Mouse (Mus musculus): ENCODE results near the gene Jam2.

Jam2 gene

GRCm38 (mm10) chr16:84783279-84783678, 9.4 kb downstream of the Jam2 start:
- DNase-seq = no peak

GRCm38 (mm10) chr16:84784966-84785365, 11.0 kb downstream of the Jam2 start:
- no peak for DNase-seq

- DNase-seq = no peak
Observed at GRCm38 (mm10) chr16:84790595-84791165, 16.8 kb downstream of the Jam2 start.

- DNase-seq = no peak
Observed at GRCm38 (mm10) chr16:84793401-84793800, 19.5 kb downstream of the Jam2 start.

DNA sequence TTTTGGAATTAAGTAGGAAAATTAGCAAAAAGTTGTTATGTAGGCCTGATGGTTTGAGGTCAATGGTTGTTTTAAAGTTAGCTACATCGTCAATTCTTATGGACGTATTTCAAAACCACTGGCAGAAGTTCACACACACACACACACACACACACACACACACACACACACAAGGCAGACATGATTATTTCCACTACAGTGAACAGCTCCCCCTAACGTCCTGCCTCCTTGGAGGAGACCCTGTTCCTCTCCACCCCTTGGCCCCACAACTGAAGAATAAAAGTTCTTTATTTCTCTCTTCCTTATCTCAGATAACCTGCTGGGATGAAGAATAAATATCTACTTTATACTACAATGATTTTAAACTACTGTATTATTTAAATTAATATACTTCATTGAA, 21.4 kb downstream of the Jam2 start:
- DNase-seq = no peak

DNA sequence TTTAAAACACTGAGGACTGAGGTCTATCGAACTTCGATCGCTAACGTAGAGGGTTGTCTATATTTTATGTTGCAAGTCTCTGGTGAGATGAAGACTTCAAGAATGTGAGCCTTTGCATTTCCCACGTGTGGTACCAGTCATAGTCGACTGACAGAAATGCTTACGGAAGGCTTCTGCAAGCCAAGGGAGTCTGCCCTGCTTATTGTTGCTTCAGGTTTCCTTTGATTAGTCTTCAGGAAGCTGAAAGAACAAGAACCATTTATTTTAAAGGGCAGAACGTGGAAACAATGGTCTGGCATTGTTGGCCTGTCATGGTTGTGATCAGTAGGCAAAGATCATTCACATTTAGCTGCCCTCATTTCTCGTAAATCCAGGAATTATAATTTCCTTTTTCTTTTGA, 22.8 kb downstream of the Jam2 start:
- DNase-seq = no peak

GRCm38 (mm10) chr16:84800038-84800437, 26.1 kb downstream of the Jam2 start:
- no peak for DNase-seq

- DNase-seq = peak; percentile 64
Observed at GRCm38 (mm10) chr16:84802217-84802616, 28.3 kb downstream of the Jam2 start.

DNA sequence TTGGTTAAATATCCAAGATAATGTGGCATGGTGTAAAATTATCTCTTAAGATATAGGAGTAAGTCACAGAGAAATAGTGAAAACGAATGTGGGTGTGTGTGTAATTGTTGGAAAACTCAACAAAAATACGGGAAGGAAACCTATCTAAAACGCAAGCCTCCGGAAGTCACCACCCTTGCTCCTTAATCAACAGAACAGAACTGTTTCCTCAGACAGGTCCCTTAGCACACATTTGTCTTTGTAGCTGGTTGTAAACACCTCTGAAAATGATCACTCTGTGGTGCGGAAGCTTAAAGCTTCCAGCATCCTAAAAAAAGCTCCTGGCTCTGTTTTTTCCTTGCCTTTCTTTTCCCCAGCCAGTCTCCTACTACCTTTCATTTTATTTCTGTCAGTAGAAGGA, 30.9 kb downstream of the Jam2 start:
- peak; percentile 49 for DNase-seq

DNA sequence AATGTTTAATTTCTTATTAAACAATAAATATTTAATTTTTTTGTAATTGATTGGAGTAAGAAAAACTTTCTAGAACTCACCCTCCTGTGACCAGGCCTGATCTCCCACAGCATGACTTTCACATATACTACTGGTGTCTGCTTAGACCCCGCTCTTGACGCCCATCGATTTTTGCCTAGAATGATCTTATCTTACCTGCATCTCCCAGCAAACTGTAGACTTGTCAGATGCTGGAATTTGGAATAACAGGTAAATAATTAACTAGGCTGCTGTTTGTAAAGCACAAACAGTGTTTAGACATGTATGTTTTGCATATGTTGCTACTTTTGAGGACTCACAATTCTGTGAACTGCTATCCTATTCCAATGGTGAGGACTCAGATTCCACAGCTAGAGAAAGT, 32.3 kb downstream of the Jam2 start:
- no peak for DNase-seq

GRCm38 (mm10) chr16:84807874-84808273, 34.0 kb downstream of the Jam2 start:
- no peak for DNase-seq

DNA sequence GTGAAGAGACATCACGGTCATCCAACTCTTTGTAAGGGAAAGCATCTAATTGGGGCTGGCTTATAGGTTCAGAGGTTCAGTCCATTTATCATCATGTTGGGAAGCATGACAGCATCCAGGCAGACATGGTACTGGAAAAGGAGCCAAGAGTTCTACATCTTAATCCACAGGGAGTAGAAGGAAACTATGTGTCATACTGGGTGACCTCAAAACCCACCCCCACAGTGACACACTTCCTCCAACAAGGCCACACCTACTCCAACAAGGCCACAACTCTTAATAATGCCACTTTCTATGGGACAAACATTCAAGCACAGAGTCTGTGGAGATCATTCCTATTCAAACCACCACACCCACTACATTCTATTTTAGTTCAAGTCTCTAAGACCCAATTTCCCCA, 36.3 kb downstream of the Jam2 start:
- DNase-seq = peak; percentile 20

- DNase-seq = no peak
Observed at GRCm38 (mm10) chr16:84813852-84814251, 39.9 kb downstream of the Jam2 start.

DNA sequence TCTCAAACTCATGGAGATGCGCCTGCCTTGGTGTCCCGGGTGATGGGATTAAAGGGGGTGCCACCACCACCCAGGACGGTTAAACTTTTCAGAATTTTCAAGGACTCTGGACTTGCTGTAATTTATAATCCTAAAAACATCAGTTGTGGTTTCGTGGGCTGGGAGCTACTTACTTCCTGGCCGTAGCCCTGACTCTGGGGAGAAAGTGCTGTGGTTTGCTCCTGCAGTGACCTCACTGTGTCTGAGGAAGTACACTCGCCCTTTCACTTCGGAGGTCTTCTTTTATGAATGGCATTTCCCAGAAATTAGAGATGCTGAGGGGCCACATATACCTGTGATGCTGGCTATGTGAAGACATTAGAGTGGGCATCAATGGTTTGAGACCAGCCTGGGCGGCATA, 40.6 kb downstream of the Jam2 start:
- DNase-seq = no peak

DNA sequence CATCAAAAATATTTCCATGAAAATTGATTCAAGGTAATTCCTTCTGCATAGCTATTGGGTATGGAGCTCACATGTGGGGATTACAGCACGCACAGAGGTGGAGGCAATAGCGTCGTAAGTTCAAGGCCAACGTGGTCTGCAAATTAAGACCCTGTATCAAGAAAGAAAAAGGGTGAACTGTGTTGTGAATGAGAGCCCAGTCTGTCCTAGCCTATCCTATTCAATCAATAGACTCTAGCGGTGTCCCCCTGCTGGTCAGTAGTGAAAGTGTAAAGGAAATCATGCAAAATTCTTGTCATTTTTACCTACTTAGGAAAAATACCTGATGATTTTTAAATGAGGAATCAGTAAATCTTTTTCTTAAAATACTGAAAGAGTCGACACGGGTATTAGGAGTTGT, 43.5 kb downstream of the Jam2 start:
- DNase-seq = peak; percentile 55

DNA sequence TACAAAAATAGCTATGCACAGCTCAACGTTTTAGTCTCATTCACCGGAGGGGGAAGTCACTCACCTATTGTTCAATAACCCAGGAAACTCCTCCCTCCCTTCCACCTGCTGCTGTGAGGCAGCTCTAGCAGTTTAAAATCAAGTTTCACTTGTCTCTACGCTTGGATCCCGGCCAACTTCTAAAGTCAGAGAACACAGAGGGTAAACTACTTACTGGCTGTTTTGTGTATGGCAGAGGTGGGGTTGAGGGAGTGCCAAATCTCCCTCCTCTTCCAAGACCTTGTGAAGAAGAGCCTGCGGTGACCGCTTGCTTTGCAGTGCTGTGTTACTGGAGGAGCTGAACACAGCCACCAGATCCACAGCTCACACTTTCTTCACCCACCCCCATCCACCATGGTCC, 51.1 kb downstream of the Jam2 start:
- DNase-seq = peak; percentile 84

DNA sequence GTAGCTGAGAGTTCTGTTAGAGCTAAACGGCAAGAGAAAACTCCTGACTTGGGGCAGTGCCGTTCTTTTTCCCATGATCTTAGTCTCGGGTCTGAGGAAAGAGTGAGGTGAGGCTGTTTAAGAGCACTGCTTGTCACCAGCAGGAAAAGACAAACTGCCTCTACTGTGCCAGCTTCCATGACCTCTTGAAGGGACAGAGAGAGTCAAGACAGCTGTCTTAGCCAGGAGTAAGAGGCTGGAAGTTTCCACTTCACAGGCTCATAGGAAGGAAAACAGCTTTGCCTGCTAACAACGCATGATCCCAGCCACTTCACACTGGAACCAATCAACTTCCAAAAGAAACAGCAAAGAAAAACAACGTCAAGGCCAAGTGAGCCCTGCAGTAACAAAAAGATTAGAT, 57.8 kb downstream of the Jam2 start:
- no peak for DNase-seq

DNA sequence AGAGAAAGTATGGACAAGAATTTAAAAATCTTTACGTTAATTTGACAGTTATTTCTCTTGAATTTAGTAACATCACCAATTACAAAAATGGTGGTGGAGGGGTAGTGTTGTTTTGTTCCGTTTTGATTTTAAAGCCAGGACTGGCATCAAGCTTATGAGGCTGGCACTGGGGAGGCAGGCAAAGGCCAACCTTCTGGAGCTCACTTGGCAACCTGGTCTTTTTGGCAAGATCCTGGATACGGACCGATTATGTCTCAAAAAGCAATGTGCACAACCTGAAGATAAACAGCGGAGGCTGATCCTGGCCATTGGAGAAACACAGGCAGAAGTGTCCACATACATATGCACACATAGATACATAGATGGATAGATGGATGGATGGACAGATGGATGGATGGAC, 58.8 kb downstream of the Jam2 start:
- DNase-seq = peak; percentile 36

GRCm38 (mm10) chr16:84834344-84834743, 60.4 kb downstream of the Jam2 start:
- DNase-seq = no peak

DNA sequence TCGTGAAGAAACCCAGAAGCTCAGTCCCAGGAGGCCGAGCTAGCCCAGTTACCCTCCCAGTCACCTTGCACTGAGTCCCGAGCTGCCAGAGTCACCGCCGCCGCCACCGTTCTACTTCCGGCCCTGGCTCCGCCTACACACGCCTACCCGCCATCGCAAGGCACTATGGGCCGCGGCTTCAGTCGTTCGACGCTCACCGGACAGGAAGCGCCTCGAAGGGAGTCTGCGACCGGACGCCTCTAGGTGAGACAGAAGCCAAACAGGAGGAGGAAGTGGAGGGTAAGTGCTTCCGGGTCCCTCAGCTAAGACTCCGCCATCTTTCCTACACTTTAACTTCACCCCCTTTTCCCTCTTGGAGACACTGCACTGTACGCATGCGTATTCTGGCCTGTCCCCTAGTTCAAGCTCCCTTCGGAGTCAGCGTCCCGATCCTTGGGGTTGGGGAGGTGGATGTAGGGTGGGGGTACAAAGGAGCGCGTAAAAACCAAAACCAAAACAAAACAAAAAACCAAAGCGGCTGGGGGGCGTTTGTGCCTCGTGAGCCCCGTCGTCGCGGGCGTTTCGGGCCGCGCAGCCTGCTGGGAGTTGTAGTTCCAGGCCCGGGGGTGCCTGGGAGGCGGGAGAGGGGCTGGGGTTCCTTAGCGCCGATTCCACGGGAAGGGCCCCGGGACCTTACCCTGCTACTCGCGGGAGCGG, 61.0 kb downstream of the Jam2 start, which contains the start of gene Gabpa:
Gene Gabpa (plus strand): TSS at position 181 of the 696 bp plus-strand sequence.
- DNase-seq = peak; percentile 97

GRCm38 (mm10) chr16:84835441-84835822, 61.5 kb downstream of the Jam2 start, which contains the start of gene Atp5j:
TSS of gene Atp5j (minus strand) at chr16:84835625.
- DNase-seq = peak; percentile 89

- DNase-seq = peak; percentile 82
Observed at GRCm38 (mm10) chr16:84835823-84836743, 62.2 kb downstream of the Jam2 start.

- DNase-seq = no peak
Observed at GRCm38 (mm10) chr16:84838576-84838975, 64.7 kb downstream of the Jam2 start.

- no peak for DNase-seq
Observed at GRCm38 (mm10) chr16:84853492-84853891, 79.6 kb downstream of the Jam2 start.
